Mouse (Mus musculus) myocyte (in vitro differentiated cells): ENCODE measurements around the gene Ankk1. TPM values are rescaled to one million over a fixed set of nuclear protein-coding genes. Genes with fewer than 3 reads are reported as not detected.

Experiments
- H3K27me3 ChIP-seq: one replicate; pipeline ENCODE4 v1.6.1; 2011; ENCODE audit not compliant: control insufficient read depth, insufficient read depth, insufficient read length
- H3K36me3 ChIP-seq: one replicate; pipeline ENCODE4 v1.6.1; 2011; ENCODE audit not compliant: control insufficient read depth, insufficient read depth
- H3K4me2 ChIP-seq: one replicate; pipeline ENCODE4 v1.6.1; 2011; ENCODE audit warnings: low read depth, control low read depth
- H3K4me3 ChIP-seq: one replicate; pipeline ENCODE4 v1.5.1; 2011; ENCODE audit warnings: mild to moderate bottlenecking, control low read depth, moderate library complexity
- H3K79me2 ChIP-seq: one replicate; pipeline ENCODE4 v1.6.1; 2011; ENCODE audit not compliant: control insufficient read depth, insufficient read depth
- H3ac ChIP-seq: one replicate; pipeline ENCODE4 v1.6.1; 2011; ENCODE audit not compliant: control insufficient read depth, insufficient read length
- CEBPB ChIP-seq: IDR thresholded peaks from 2 replicates; pipeline ENCODE4 v1.6.1; 2011; ENCODE audit warnings: mild to moderate bottlenecking, moderate library complexity; ENCODE audit not compliant: poor library complexity, insufficient read depth, severe bottlenecking
- E2F4 ChIP-seq: IDR thresholded peaks from one replicate; pipeline ENCODE4 v1.6.1; 2011; ENCODE audit warnings: mild to moderate bottlenecking, control low read depth, moderate library complexity; ENCODE audit not compliant: insufficient read depth
- MAX ChIP-seq: IDR thresholded peaks from one replicate; pipeline ENCODE4 v1.6.1; 2011; ENCODE audit warnings: low read depth, mild to moderate bottlenecking, control low read depth
- MYOD1 ChIP-seq, 3 experiments: IDR thresholded peaks; one replicate each; pipeline ENCODE4 v1.6.1; 2011; ENCODE audit warnings: control low read depth in 2 of 3, low read depth in 2 of 3, mild to moderate bottlenecking in 2 of 3, moderate library complexity in 1 of 3; ENCODE audit not compliant: insufficient read length in 2 of 3, control insufficient read depth in 1 of 3
- MYOG ChIP-seq, 3 experiments: IDR thresholded peaks; one replicate each; pipeline ENCODE4 v1.6.1; 2011; ENCODE audit warnings: control low read depth in 2 of 3, low read depth in 2 of 3, mild to moderate bottlenecking in 2 of 3; ENCODE audit not compliant: insufficient read length in 2 of 3, control insufficient read depth in 1 of 3, insufficient read depth in 1 of 3
- POLR2A ChIP-seq: IDR thresholded peaks from one replicate; pipeline ENCODE4 v1.6.1; 2011; ENCODE audit warnings: low read depth, mild to moderate bottlenecking, control low read depth, moderate library complexity; ENCODE audit not compliant: insufficient read length
- POLR2AphosphoS2 ChIP-seq: IDR thresholded peaks from one replicate; pipeline ENCODE4 v1.6.1; 2011; ENCODE audit warnings: low read depth, control low read depth; ENCODE audit not compliant: insufficient read length
- REST ChIP-seq: IDR thresholded peaks from one replicate; pipeline ENCODE4 v1.6.1; 2011; ENCODE audit warnings: mild to moderate bottlenecking, control low read depth, moderate library complexity; ENCODE audit not compliant: insufficient read depth, insufficient read length
- SRF ChIP-seq: IDR thresholded peaks from one replicate; pipeline ENCODE4 v1.6.1; 2011; ENCODE audit warnings: low read depth; ENCODE audit not compliant: control insufficient read depth, insufficient read length
- TCF12 ChIP-seq: IDR thresholded peaks from one replicate; pipeline ENCODE4 v1.6.1; 2011; ENCODE audit warnings: mild to moderate bottlenecking, control low read depth; ENCODE audit not compliant: poor library complexity, insufficient read depth, severe bottlenecking
- TCF3 ChIP-seq: IDR thresholded peaks from one replicate; pipeline ENCODE4 v1.6.1; 2011; ENCODE audit warnings: low read depth, control low read depth; ENCODE audit not compliant: insufficient read length
- USF1 ChIP-seq: IDR thresholded peaks from one replicate; pipeline ENCODE4 v1.6.1; 2011; ENCODE audit warnings: low read depth, mild to moderate bottlenecking, control low read depth, moderate library complexity
- polyA plus RNA-seq: library from polyadenylated mRNA; unstranded; fragments of >200 nt; fragmentation: generic; extraction: Trizol; gene quantifications from one replicate; pipeline ENCODE4 v1.2.1, GENCODE M21; 2012; ENCODE audit warnings: missing spikeins

Ankk1 gene
- polyA plus RNA-seq, 1 experiment = not detected

DNA sequence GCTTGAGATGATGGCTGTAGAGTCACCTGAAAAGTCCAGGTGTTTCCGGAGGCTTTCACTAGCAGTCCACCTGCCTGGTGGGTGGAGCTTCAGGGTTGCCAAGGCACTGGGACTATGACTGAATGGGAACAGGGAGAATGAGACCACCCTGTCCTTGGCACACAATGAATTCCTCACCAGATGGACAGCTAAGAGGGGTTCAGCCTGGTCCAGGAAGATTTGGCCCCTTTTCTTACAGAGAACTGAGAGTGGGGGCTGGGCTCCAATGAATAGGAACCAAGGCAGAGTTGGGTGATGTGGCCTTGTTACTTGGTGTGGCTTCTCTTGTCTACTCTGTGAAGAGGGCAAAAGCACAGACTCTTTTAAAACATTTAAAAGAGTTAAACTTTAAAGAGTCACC lies 25.6 kb upstream of the Ankk1 start:
- TF ChIP-seq MAX (no peak), POLR2AphosphoS2 (no peak), POLR2A (no peak), MYOG (IDR thresholded peaks at IDR 0.05; ENCODE audit: control insufficient read depth in 1 of 3, insufficient read depth in 1 of 3, insufficient read length in 2 of 3, low read depth in 2 of 3) (no peak), MYOD1 (IDR thresholded peaks at IDR 0.05; ENCODE audit: control insufficient read depth in 1 of 3, insufficient read length in 2 of 3, low read depth in 2 of 3) (no peak), TCF12 (no peak), USF1 (no peak), TCF3 (no peak), E2F4 (no peak), CEBPB (no peak), SRF (no peak)
- H3ac ChIP-seq = no peak overlapping the region
- no peak overlapping the region for H3K4me3 ChIP-seq
- H3K79me2 ChIP-seq = no peaks in the 10 kb centered on the region
- H3K27me3 ChIP-seq = no peaks in the 10 kb centered on the region
- no peak overlapping the region for H3K4me2 ChIP-seq
- no peaks in the 10 kb centered on the region for H3K36me3 ChIP-seq

DNA sequence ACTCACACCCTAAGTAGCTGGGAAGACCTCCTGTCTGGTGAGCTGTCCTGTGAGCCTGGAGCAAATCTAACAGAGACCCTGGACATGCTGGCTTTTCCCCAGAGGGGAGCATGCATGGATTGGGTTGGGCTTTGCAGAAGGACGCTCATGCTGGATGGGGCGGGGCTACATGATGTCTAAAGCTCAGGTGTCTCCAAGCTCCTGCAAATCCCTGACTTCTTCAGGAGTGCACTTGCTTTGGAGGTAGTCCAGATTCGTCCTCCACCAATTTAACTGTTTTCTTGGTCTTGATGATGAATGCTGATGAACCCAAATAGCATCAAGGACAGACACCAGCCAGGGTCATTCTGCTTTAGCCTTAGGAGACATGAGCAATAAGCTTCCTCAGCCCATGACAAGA lies 23.7 kb upstream of the Ankk1 start:
- no peak overlapping the region for H3ac ChIP-seq
- no peaks in the 10 kb centered on the region for H3K27me3 ChIP-seq
- H3K4me2 ChIP-seq = no peak overlapping the region
- H3K79me2 ChIP-seq = no peaks in the 10 kb centered on the region
- H3K36me3 ChIP-seq = no peaks in the 10 kb centered on the region
- TF ChIP-seq POLR2A (no peak), SRF (no peak), TCF3 (no peak), TCF12 (no peak), MAX (no peak), CEBPB (no peak), E2F4 (no peak), MYOD1 (IDR thresholded peaks at IDR 0.05; ENCODE audit: control insufficient read depth in 1 of 3, insufficient read length in 2 of 3, low read depth in 2 of 3) (no peak), MYOG (IDR thresholded peaks at IDR 0.05; ENCODE audit: control insufficient read depth in 1 of 3, insufficient read depth in 1 of 3, insufficient read length in 2 of 3, low read depth in 2 of 3) (no peak), POLR2AphosphoS2 (no peak), REST (no peak), USF1 (no peak)
- H3K4me3 ChIP-seq = no peak overlapping the region

DNA sequence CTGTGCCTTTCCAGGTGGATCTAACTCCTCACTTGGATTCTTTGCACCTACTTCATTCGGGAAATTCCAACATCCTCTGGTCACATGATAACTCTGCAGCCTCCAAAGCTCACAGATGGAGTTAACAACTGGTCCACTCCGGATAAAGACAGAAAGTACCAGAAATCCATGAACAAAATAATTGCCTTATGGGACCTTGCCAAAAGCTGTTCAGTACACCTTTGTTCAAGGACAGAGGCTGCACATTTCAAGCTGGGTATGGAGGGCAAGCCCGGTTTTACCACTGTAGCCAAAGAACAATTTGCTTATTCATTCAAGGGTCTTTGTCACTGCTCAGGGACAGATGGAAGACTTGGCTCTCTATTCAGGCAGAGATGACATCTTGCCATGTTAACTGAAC lies 15.8 kb upstream of the Ankk1 start:
- TF ChIP-seq TCF3 = no peak
- no peak for TF ChIP-seq MAX
- no peak for TF ChIP-seq REST
- TF ChIP-seq USF1 = no peak
- Histone ChIP-seq H3K79me2 (no peaks in the 10 kb centered on the region), H3K27me3 (no peaks in the 10 kb centered on the region), H3K4me3 (no peak overlapping the region), H3K4me2 (no peak overlapping the region), H3K36me3 (no peaks in the 10 kb centered on the region), H3ac (no peak overlapping the region)

DNA sequence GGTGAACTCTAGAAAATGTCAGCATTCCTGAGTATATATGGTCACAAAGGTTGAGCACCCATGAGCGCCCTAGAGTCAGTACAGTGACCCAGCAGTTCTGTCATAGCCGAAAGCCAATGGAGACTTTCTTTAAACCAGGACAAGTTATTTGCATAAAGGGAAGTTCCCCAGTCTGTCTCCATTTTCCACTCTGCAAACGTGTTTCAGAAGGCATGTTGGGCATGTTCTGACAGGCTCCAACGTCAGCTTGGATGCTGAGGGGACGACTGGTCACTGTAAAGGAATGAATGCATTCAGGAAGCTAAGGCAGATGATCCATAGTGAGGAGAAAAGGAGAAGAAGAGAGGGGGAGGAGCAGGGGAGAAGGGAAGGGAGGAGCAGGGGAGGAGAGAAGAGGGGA lies 657 bp upstream of the Ankk1 start:
- Histone ChIP-seq H3K4me3 (no peak overlapping the region), H3K4me2 (no peak overlapping the region), H3K27me3 (peaks cover 7% of the 10 kb centered on the region), H3K79me2 (no peaks in the 10 kb centered on the region), H3ac (no peak overlapping the region), H3K36me3 (no peaks in the 10 kb centered on the region)
- TF ChIP-seq MYOG (IDR thresholded peaks at IDR 0.05; ENCODE audit: control insufficient read depth in 1 of 3, insufficient read depth in 1 of 3, insufficient read length in 2 of 3, low read depth in 2 of 3) (no peak), REST (no peak), TCF3 (no peak), MAX (no peak), E2F4 (no peak), POLR2AphosphoS2 (no peak), POLR2A (no peak), MYOD1 (IDR thresholded peaks at IDR 0.05; ENCODE audit: control insufficient read depth in 1 of 3, insufficient read length in 2 of 3, low read depth in 2 of 3) (no peak), SRF (no peak), USF1 (no peak), TCF12 (no peak)

DNA sequence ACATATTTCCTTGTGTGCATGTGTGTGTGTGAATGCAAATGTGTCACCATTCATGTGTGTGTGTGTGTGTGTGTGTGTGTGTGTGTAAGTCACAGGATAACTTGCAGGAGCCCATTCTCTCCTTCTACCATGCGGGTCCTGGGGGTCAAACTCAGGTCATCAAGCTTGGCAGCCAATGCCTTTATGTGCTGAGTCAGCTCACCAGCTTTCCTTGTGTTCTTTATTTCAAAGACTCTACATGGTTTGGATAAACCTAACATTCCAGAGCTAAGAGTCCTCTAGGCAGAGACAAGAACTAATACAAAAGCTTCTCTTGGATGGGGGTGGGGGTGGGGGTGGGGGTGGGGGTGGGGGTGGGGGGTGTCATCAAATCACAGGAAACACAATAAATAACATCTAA lies 1.2 kb downstream of the Ankk1 start:
- no peak overlapping the region for H3K4me2 ChIP-seq
- no peak overlapping the region for H3ac ChIP-seq
- H3K4me3 ChIP-seq = no peak overlapping the region
- TF ChIP-seq CEBPB (no peak), E2F4 (no peak), USF1 (no peak), MAX (no peak), POLR2AphosphoS2 (no peak)
- H3K27me3 ChIP-seq = peaks cover 13% of the 10 kb centered on the region
- H3K36me3 ChIP-seq = no peaks in the 10 kb centered on the region
- H3K79me2 ChIP-seq = no peaks in the 10 kb centered on the region
